Mouse (Mus musculus) heart, embryonic 14.5 days (tissue): ENCODE results near the gene Sec63. TPM values are rescaled to one million over a fixed set of nuclear protein-coding genes. Genes with fewer than 3 reads are reported as not detected.
A peak's percentile ranks its signal among the peaks of the same experiment; 100 is the strongest.

Source experiments
- ATAC-seq: fragments of 200-750 bp; cut with Nextera tagmentation; 2 replicates; pipeline ENCODE4 v1.8.0; 2017; ENCODE audit warnings: low read depth, moderate TSS enrichment; ENCODE audit not compliant: insufficient number of reproducible peaks, insufficient read depth, low FRiP score
- H3K27ac ChIP-seq, 2 experiments: fragments of 200-500 bp in 1 of 2; fragments of 300-500 bp in 1 of 2; sonication (generic) in 1 of 2; replicated peaks in 1 of 2; 2 replicates each; pipeline ENCODE4 v1.5.1; 2012 to 2014; ENCODE audit warnings: low read depth in 2 of 2, low read length in 2 of 2, control low read depth in 1 of 2, mild to moderate bottlenecking in 1 of 2, mixed read lengths in 1 of 2; ENCODE audit not compliant: control insufficient read depth in 1 of 2, insufficient read depth in 1 of 2
- H3K27me3 ChIP-seq: fragments of 300-500 bp; sonication (generic); 2 replicates; pipeline ENCODE4 v1.6.1; 2014; ENCODE audit warnings: mild to moderate bottlenecking, low read length, control low read depth; ENCODE audit not compliant: control insufficient read depth, insufficient read depth
- H3K36me3 ChIP-seq: fragments of 300-500 bp; sonication (generic); 2 replicates; pipeline ENCODE4 v1.6.1; 2014; ENCODE audit warnings: mild to moderate bottlenecking, control low read depth, low read length, mixed read lengths; ENCODE audit not compliant: control insufficient read depth, insufficient read depth
- H3K4me1 ChIP-seq, 2 experiments: fragments of 200-500 bp in 1 of 2; fragments of 300-500 bp in 1 of 2; sonication (generic) in 1 of 2; 2 replicates each; pipeline ENCODE4 v1.6.1; 2012 to 2014; ENCODE audit warnings: low read length in 2 of 2, control low read depth in 1 of 2, mixed read lengths in 1 of 2; ENCODE audit not compliant: control insufficient read depth in 2 of 2, insufficient read depth in 2 of 2
- H3K4me2 ChIP-seq: fragments of 300-500 bp; sonication (generic); 2 replicates; pipeline ENCODE4 v1.6.1; 2014; ENCODE audit warnings: mild to moderate bottlenecking, low read length
- H3K4me3 ChIP-seq, 2 experiments: fragments of 200-500 bp in 1 of 2; fragments of 300-500 bp in 1 of 2; sonication (generic) in 1 of 2; 2 replicates each; pipeline ENCODE4 v1.5.1; 2012 to 2014; ENCODE audit warnings: low read length in 2 of 2, mild to moderate bottlenecking in 2 of 2, control low read depth in 1 of 2, low read depth in 1 of 2, moderate library complexity in 1 of 2; ENCODE audit not compliant: control insufficient read depth in 1 of 2, insufficient read depth in 1 of 2
- H3K9ac ChIP-seq: fragments of 300-500 bp; sonication (generic); 2 replicates; pipeline ENCODE4 v1.6.1; 2014; ENCODE audit warnings: mild to moderate bottlenecking, low read length
- H3K9me3 ChIP-seq: fragments of 300-500 bp; sonication (generic); 2 replicates; pipeline ENCODE4 v1.6.1; 2016; ENCODE audit warnings: low read length, control low read depth; ENCODE audit not compliant: control insufficient read depth
- WGBS: fragments of 180-500 bp; shearing (Covaris S2); extraction: QIAGEN DNeasy Blood & Tissue Kit; methylation state at CpG from one replicate; pipeline ENCODE4 v1.1.7; 2014; 5-methylcytosine and 5-hydroxymethylcytosine counted together
- polyA plus RNA-seq: library from polyadenylated mRNA; unstranded; fragments of >200 nt; fragmentation: Nextera tagmentation; extraction: Ambion mirVana; gene quantifications from 2 replicates; pipeline ENCODE4 v1.2.1, GENCODE M21; 2014

Gene Sec63
- polyA plus RNA-seq = 14.3 and 15.3 TPM in 2 replicates

DNA sequence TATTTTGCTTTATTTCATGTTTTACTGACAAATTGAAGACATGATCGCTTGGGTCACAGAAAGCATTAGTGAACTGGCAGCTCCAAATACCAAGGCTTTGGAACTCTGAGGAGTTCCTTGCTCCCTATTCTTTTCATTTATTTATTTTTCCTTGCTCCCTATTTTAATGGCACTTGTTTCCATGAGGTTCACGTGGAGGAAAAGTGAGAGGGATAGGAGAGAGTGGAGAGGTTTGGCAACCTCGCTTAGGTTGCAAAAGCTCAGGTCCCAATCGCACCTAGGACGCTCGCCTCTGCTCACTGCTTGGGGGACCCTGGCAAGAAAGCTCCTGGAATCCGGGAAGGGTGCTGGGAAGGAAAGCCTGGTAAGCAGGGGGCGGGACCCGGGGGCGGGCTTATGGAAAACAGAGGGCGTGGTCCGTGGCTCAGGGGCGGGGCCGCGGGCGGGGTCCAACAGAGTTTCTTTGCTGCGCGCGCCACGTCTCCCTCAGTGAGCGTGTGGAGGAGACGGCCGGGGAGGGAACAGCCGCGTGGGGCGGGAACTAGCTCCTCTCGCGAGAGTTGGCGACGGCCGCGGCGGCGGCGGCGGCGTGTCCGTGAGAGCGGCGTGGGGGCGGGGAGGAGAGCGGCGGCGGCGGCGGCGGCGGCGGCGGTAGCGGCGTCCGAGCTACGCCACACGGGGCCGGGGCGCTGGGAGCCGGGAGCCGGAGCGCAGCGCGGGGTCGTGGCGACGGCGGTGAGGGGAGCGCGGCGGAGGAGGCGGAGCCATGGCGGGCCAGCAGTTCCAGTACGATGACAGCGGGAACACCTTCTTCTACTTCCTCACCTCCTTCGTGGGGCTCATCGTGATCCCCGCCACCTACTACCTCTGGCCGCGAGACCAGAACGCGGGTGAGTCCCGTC is at the start of gene Sec63:
Gene Sec63 (plus strand): TSS at position 498 of the 902 bp plus-strand sequence.
- Histone ChIP-seq H3K36me3 (no peaks in the 10 kb centered on the region), H3K9ac (peak within 1 kb of the TSS; percentile 92), H3K9me3 (no peaks in the 10 kb centered on the region), H3K4me2 (peak within 1 kb of the TSS; percentile 79), H3K4me1 (peaks cover 4 to 25% of the 10 kb centered on the region in 2 experiments; a peak in 3 of 4 replicates), H3K27ac (peak within 1 kb of the TSS; percentile 60 to 91), H3K4me3 (peak within 1 kb of the TSS; percentile 60 to 76), H3K27me3 (no peaks in the 10 kb centered on the region)
- peak; percentile 99 for ATAC-seq
- under 1% methylated on average over 52 of the region's 81 CpGs for WGBS

DNA sequence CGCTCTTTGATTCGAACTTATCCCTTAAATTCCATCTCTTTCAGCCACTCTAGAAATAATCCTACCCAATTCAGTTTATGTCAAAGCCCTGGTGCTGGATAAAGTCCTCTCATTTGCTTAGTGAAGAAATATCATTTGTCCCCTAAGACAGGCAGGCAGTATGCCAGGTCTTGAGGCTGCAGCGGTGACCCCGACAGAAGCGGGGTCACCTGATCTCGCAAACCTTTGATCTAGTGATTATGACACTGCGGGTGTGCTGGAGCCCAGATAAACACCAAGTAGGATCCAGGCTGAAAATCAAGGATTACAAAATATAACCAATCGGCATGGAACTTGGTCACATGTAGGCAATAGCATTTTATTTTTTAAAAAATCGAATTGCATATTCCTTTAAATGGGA is 46.6 kb upstream of the Sec63 start:
- Histone ChIP-seq H3K9me3 (no peaks in the 10 kb centered on the region), H3K4me2 (peak overlapping the region; percentile 58), H3K4me3 (peak overlapping the region in 1 of 2 experiments; percentile 16; a peak in 1 of 4 replicates), H3K36me3 (no peaks in the 10 kb centered on the region), H3K4me1 (peaks cover 3 to 10% of the 10 kb centered on the region in 2 experiments; a peak in 3 of 4 replicates), H3K27me3 (no peaks in the 10 kb centered on the region), H3K9ac (peak overlapping the region; percentile 38; the same call in 1 of the 2 replicates), H3K27ac (no peak overlapping the region)
- ATAC-seq = no peak
- WGBS = 13% methylated on average over 9 of the region's 9 CpGs

DNA sequence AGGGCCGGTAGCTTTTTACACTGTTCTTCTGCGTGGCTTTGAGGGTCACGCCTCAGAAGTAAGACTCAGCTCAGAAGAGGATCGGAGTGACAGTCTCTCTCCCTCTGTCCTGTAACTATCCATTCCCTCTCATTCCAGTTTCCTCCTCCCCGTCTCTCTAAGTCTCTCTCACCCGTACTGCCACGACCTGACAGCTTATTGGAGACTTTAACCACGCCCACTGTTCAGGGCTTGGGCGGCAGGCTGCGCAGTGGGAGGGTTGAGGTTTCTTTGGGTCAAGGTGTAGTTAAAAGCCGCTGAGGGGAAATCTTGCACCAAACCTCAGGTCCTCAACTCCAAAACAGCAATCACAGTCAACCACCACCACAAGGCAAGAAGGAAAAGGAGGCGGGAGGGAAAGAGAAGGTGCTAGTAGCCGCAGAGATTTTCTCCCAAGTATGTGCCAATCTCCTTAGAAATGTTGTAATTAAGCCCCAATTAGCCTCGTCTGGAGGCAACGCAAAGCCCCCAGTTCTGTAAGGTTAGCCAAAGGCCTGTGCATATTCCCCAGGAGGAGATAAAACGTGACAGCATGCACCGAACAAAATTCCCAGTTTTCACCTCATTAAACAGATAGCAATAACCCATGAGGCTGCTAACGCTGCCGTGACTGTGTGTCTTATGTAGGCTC is 45.8 kb upstream of the Sec63 start:
- no peak for ATAC-seq
- no peaks in the 10 kb centered on the region for H3K27me3 ChIP-seq

DNA sequence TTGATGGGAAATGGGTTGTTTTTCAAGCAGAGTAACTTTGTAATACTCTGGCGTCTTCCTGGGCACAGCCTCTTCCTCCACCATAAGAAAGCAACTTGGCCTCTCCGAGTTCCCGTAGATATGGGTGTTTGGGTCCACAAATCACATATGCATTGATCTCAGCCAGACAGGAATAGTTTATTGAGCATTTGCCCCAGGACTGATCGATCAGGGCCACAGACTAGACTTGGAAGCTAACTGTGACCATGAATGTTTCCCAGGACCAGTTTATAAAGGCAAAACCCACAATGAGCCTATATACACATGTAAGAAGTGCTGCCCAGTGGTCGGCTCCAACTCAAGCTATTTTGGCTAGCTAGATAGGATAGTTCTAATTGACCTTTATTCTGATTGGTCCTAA is 39.2 kb upstream of the Sec63 start:
- Histone ChIP-seq H3K36me3 (no peaks in the 10 kb centered on the region), H3K9ac (no peak overlapping the region), H3K4me1 (no peaks in the 10 kb centered on the region), H3K4me3 (no peak overlapping the region), H3K27ac (no peak overlapping the region), H3K4me2 (no peak overlapping the region), H3K27me3 (no peaks in the 10 kb centered on the region), H3K9me3 (no peaks in the 10 kb centered on the region)
- no peak for ATAC-seq
- WGBS = 81% methylated on average over 5 of the region's 5 CpGs

More for the DNA sequence above, 45.8 kb upstream of the Sec63 start:
- 20% methylated on average over 19 of the region's 19 CpGs for WGBS
- Histone ChIP-seq H3K4me2 (peak overlapping the region; percentile 58), H3K27ac (no peak overlapping the region), H3K9me3 (no peaks in the 10 kb centered on the region), H3K4me1 (peaks cover 3 to 10% of the 10 kb centered on the region in 2 experiments; a peak in 3 of 4 replicates), H3K4me3 (peak overlapping the region in 1 of 2 experiments; percentile 16; a peak in 2 of 4 replicates), H3K9ac (peak overlapping the region; percentile 38; the same call in 1 of the 2 replicates), H3K36me3 (no peaks in the 10 kb centered on the region)

DNA sequence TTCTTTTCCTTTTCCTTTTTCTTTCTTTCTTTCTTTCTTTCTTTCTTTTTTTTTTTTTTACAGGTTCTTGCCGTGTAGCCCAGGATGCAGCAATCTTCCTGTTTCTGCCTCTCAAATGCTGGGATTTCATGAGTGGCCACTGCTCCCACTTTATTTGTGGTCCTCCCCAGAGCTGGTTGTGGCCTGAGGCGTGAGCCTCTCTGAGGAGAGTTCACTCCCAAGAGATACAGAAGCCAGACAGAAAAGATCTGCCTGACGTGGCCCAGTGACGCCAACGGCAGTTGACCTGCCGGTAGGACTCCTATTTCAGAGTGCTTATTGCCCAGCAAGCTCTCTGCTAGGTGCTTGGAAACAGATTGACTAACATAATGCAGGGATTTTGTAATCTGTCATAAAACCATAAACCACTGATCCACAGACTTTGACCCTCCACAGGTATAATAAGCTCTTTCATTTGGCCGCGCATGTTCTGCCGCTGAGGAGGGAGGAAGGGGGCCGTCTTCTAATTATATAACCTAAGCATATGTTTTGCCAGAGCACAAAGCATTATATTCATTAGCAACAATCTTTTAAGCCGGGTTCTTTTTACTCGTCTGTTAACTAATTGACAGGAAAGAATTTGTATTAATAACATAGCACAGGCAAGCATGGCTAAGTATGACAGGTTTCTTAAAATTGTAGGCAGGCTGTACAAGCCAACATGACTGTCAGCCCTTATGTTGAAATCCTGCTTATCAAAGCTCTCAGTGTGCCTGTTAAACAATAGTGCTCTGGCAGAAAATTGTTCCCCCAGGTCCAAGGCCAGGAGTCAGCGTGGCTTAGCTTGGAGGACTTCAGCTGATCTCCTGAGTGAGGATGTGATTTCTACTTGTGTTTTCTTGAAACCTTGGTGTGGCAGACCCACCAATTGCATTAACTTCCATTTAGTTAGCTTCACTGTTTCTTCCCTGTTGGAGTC is 37.7 kb upstream of the Sec63 start:
- Histone ChIP-seq H3K4me3 (no peak overlapping the region), H3K36me3 (no peaks in the 10 kb centered on the region), H3K9me3 (no peaks in the 10 kb centered on the region), H3K27ac (no peak overlapping the region), H3K4me2 (no peak overlapping the region), H3K9ac (no peak overlapping the region), H3K27me3 (no peaks in the 10 kb centered on the region), H3K4me1 (no peaks in the 10 kb centered on the region)
- 67% methylated on average over 13 of the region's 13 CpGs for WGBS
- ATAC-seq = no peak

DNA sequence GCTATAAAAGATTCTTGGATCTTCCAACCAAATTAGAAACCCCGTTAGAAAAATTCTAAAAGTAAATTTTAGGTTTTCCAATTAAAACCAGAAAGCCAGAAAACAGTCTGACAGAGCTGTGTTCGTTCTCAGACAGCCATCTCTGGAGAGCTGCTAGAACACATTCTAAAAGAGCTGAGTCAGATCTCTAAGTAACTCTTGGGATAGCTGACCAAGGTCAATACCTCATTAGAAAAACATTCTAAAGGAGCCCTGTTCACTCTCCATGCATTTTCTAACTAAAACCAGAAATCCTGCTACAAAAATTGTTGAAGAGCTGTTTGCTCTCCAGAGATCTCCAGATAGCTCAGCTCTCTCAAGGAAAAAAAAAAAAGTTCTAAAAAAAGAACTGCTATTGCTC is 31.7 kb upstream of the Sec63 start:
- WGBS = 60% methylated on average over 2 of the region's 2 CpGs
- Histone ChIP-seq H3K9me3 (no peaks in the 10 kb centered on the region), H3K9ac (no peak overlapping the region), H3K27ac (no peak overlapping the region), H3K36me3 (no peaks in the 10 kb centered on the region), H3K4me2 (no peak overlapping the region), H3K4me1 (no peaks in the 10 kb centered on the region), H3K4me3 (no peak overlapping the region), H3K27me3 (no peaks in the 10 kb centered on the region)
- ATAC-seq = no peak

DNA sequence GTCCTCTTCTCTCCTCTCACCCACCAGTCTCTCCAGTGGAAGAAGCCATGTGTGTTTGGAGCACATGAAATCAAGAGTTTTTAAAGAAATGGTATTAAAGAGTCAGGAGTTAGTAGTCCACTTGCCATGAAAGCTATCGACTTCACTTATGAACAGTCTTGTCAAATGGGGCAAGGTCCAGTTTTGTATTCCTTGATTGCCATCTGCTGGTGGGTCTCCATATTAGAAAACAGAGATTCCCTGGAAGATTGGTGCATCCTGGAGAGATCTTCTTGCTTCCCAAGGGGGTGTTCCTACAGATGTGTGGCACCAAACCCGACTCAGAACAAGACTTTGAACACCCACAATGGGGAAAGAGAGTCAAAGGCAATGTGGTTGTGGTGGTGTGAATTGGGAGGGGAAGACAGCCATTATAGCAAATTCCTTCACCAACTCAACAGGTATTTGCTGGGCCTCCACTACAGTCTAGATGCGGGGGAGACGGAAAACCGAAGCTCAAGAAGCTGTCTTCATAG is 26.7 kb upstream of the Sec63 start:
- 50% methylated on average over 5 of the region's 5 CpGs for WGBS
- no peaks in the 10 kb centered on the region for H3K36me3 ChIP-seq
- no peaks in the 10 kb centered on the region for H3K9me3 ChIP-seq
- no peak overlapping the region for H3K9ac ChIP-seq
- H3K27ac ChIP-seq = no peak overlapping the region
- H3K27me3 ChIP-seq = no peaks in the 10 kb centered on the region
- no peaks in the 10 kb centered on the region for H3K4me1 ChIP-seq
- no peak for ATAC-seq
- no peak overlapping the region for H3K4me2 ChIP-seq
- no peak overlapping the region for H3K4me3 ChIP-seq
